Mouse (Mus musculus) hindbrain, postnatal 0 days (tissue): ENCODE data around the gene Olfr1446. TPM values are rescaled to one million over a fixed set of nuclear protein-coding genes. Genes with fewer than 3 reads are reported as not detected.

ENCODE experiments used
- ATAC-seq: fragments of 200-750 bp; cut with Nextera tagmentation; 2 replicates; pipeline ENCODE4 v1.8.0; 2017; ENCODE audit warnings: mild to moderate bottlenecking, moderate TSS enrichment, moderate library complexity
- DNase-seq: peaks from one replicate; pipeline ENCODE4 v3.0.0-alpha.2; 2015; ENCODE audit warnings: low spot score
- H3K27ac ChIP-seq: fragments of 300-500 bp; sonication (generic); 2 replicates; pipeline ENCODE4 v1.5.1; 2014; ENCODE audit warnings: mild to moderate bottlenecking
- H3K27me3 ChIP-seq: fragments of 300-500 bp; sonication (generic); 2 replicates; pipeline ENCODE4 v1.6.1; 2014; ENCODE audit warnings: low read length, mixed read lengths; ENCODE audit not compliant: insufficient read depth
- H3K36me3 ChIP-seq: fragments of 300-500 bp; sonication (generic); 2 replicates; pipeline ENCODE4 v1.6.1; 2014; ENCODE audit warnings: low read length, mixed read lengths; ENCODE audit not compliant: insufficient read depth
- H3K4me1 ChIP-seq: fragments of 300-500 bp; sonication (generic); 2 replicates; pipeline ENCODE4 v1.6.1; 2014; ENCODE audit warnings: antibody characterized with exemption, low read length, mixed read lengths; ENCODE audit not compliant: insufficient read depth
- H3K4me2 ChIP-seq: fragments of 300-500 bp; sonication (generic); 2 replicates; pipeline ENCODE4 v1.6.1; 2014; ENCODE audit warnings: low read depth, mild to moderate bottlenecking, low read length, moderate library complexity, mixed read lengths
- H3K4me3 ChIP-seq: fragments of 300-500 bp; sonication (generic); 2 replicates; pipeline ENCODE4 v1.5.1; 2014; ENCODE audit warnings: low read length
- H3K9ac ChIP-seq: fragments of 300-500 bp; sonication (generic); replicated peaks from 2 replicates; pipeline ENCODE4 v1.6.1; 2014; ENCODE audit warnings: mild to moderate bottlenecking, low read length, moderate library complexity, mixed read lengths
- H3K9me3 ChIP-seq: fragments of 300-500 bp; sonication (generic); 2 replicates; pipeline ENCODE4 v1.6.1; 2016; ENCODE audit warnings: low read length, mixed read lengths
- CTCF ChIP-seq: IDR thresholded peaks from 2 replicates; pipeline ENCODE4 v1.5.1; 2016; ENCODE audit warnings: antibody characterized with exemption, control low read depth, low read depth
- WGBS: fragments of 180-500 bp; shearing (Covaris S2); extraction: QIAGEN DNeasy Blood & Tissue Kit; methylation state at CpG from one replicate; pipeline ENCODE4 v1.1.7; 2014; 5-methylcytosine and 5-hydroxymethylcytosine counted together
- polyA plus RNA-seq: library from polyadenylated mRNA; unstranded; fragments of >200 nt; fragmentation: Nextera tagmentation; extraction: Ambion mirVana; gene quantifications from 2 replicates; pipeline ENCODE4 v1.2.1, GENCODE M21; 2015
- total RNA-seq: library from RNA; depleted of rRNA; stranded (reverse); fragments of >200 nt; gene quantifications from 2 replicates; pipeline ENCODE4 v1.2.3, GENCODE M21; 2014; rRNA removed

The Olfr1446 gene
- total and polyA plus RNA-seq, 2 experiments from 2014 or later: not detected

- H3K36me3 ChIP-seq: no peaks in the 10 kb centered on the region
- H3K27me3 ChIP-seq: no peaks in the 10 kb centered on the region
- H3K4me2 ChIP-seq: no peak overlapping the region
- ATAC-seq (no peak), DNase-seq (no peak)
- no peak overlapping the region for H3K4me3 ChIP-seq
- TF ChIP-seq CTCF: no peak
- H3K9me3 ChIP-seq: no peaks in the 10 kb centered on the region
- WGBS: 97% methylated on average over 1 of the region's 1 CpGs
- no peak overlapping the region for H3K27ac ChIP-seq
- H3K4me1 ChIP-seq: no peaks in the 10 kb centered on the region
- no peak overlapping the region for H3K9ac ChIP-seq
Measured at GRCm38 (mm10) chr19:12838507-12838906, 54.8 kb downstream of the Olfr1446 start.

Other genes with a start within 250 kb of the Olfr1446 start
- gene Olfr1442, start 223.1 kb downstream of the Olfr1446 start, total RNA-seq: not detected in 2 replicates
- gene Olfr1442, start 223.1 kb downstream of the Olfr1446 start, polyA plus RNA-seq: not detected in 2 replicates
- not detected in 2 replicates for gene Olfr1443, start 215.4 kb downstream of the Olfr1446 start, total RNA-seq
- not detected in 2 replicates for gene Olfr1443, start 215.4 kb downstream of the Olfr1446 start, polyA plus RNA-seq
- not detected in 2 replicates for gene Keg1, start 197.7 kb downstream of the Olfr1446 start, total RNA-seq
- gene Keg1, start 197.7 kb downstream of the Olfr1446 start, polyA plus RNA-seq: not detected in 2 replicates
- gene Cntf, start 127.9 kb downstream of the Olfr1446 start, total RNA-seq: 0.42 and 1.3 TPM in 2 replicates
- 0.83 and 1.5 TPM in 2 replicates for gene Cntf, start 127.9 kb downstream of the Olfr1446 start, polyA plus RNA-seq
- gene Zfp91, start 97.4 kb downstream of the Olfr1446 start, total RNA-seq: 42.5 and 49.1 TPM in 2 replicates
- gene Zfp91, start 97.4 kb downstream of the Olfr1446 start, polyA plus RNA-seq: 13.4 and 14.1 TPM in 2 replicates
- gene Lpxn, start 97.3 kb downstream of the Olfr1446 start, total RNA-seq: 0.83 and 1.8 TPM in 2 replicates
- 1.1 and 1.2 TPM in 2 replicates for gene Lpxn, start 97.3 kb downstream of the Olfr1446 start, polyA plus RNA-seq
- not detected in 2 replicates for gene Gm5244, start 46.8 kb downstream of the Olfr1446 start, total RNA-seq
- not detected in 2 replicates for gene Gm5244, start 46.8 kb downstream of the Olfr1446 start, polyA plus RNA-seq
- not detected in 2 replicates for gene Olfr1444, start 36.2 kb downstream of the Olfr1446 start, total RNA-seq
- gene Olfr1444, start 36.2 kb downstream of the Olfr1446 start, polyA plus RNA-seq: not detected in 2 replicates
- gene Olfr1445, start 9.7 kb downstream of the Olfr1446 start, total RNA-seq: not detected in 2 replicates
- not detected in 2 replicates for gene Olfr1445, start 9.7 kb downstream of the Olfr1446 start, polyA plus RNA-seq
- gene Olfr1447, start 10.2 kb upstream of the Olfr1446 start, total RNA-seq: not detected in 2 replicates
- not detected in 2 replicates for gene Olfr1447, start 10.2 kb upstream of the Olfr1446 start, polyA plus RNA-seq
- not detected in 2 replicates for gene Olfr1448, start 30.9 kb upstream of the Olfr1446 start, total RNA-seq
- gene Olfr1448, start 30.9 kb upstream of the Olfr1446 start, polyA plus RNA-seq: not detected in 2 replicates
- not detected in 2 replicates for gene Olfr1449, start 37.3 kb upstream of the Olfr1446 start, total RNA-seq
- gene Olfr1449, start 37.3 kb upstream of the Olfr1446 start, polyA plus RNA-seq: not detected in 2 replicates
- gene Olfr1450, start 56.7 kb upstream of the Olfr1446 start, total RNA-seq: not detected in 2 replicates
- gene Olfr1450, start 56.7 kb upstream of the Olfr1446 start, polyA plus RNA-seq: not detected in 2 replicates
- not detected in 2 replicates for gene Olfr1451, start 101.5 kb upstream of the Olfr1446 start, total RNA-seq
- gene Olfr1451, start 101.5 kb upstream of the Olfr1446 start, polyA plus RNA-seq: not detected in 2 replicates
- gene Olfr1453, start 134.8 kb upstream of the Olfr1446 start, total RNA-seq: not detected in 2 replicates
- not detected in 2 replicates for gene Olfr1453, start 134.8 kb upstream of the Olfr1446 start, polyA plus RNA-seq
- not detected in 2 replicates for gene Olfr1454, start 167.1 kb upstream of the Olfr1446 start, total RNA-seq
- gene Olfr1454, start 167.1 kb upstream of the Olfr1446 start, polyA plus RNA-seq: not detected in 2 replicates
- not detected in 2 replicates for gene Olfr1457, start 204.4 kb upstream of the Olfr1446 start, total RNA-seq
- gene Olfr1457, start 204.4 kb upstream of the Olfr1446 start, polyA plus RNA-seq: not detected in 2 replicates
- gene Olfr1458, start 213.3 kb upstream of the Olfr1446 start, total RNA-seq: not detected in 2 replicates
- not detected in 2 replicates for gene Olfr1458, start 213.3 kb upstream of the Olfr1446 start, polyA plus RNA-seq